Mouse (Mus musculus): ENCODE measurements around the gene Cyp2c66.
"Not testable (repeated sequence)": the region's sequence is repeated elsewhere in the genome, so short reads cannot be mapped to it uniquely, and the experiment has no call there.

Gene Cyp2c66

DNA sequence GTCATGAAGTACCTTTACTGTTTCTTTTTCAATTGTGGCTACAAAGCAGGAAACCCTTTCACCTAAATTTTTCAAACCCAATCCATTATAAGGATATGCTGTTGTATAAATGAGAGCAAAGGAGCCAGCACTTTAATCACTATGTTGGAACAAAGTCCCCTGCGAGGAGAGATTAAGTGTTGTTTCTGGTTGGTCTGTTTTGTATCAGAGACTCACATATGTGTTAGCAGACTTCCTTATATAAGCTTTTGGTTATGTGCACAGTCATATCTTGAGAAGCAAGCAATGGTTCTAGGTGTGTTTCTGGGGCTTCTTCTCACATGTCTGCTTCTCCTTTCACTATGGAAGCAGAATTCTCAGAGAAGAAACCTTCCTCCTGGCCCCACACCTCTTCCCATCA, at the start of gene Cyp2c66:
TSS of gene Cyp2c66 (plus strand) at position 255 of the 400 bp plus-strand sequence.
- no peak for DNase-seq (ENCODE audit: low spot score)

DNA sequence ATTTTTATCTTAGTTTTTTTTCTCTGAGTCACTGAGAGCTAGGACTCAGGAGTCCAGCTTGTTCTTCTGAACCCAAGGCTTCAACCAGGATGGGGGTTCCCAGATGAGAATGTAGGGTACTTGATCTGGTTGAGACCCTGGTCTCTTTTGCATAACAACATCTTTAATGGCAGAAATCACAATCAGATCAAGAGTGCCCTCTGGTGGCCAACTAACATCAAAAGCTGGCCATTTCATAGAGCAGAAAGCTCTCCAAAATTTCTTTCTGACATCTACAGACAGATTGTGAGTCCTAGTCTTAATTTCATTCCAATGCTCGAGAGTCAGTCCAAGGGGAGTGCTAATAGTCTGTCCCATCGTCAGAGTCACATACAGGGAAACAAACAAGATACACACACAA, 14.9 kb upstream of the Cyp2c66 start:
- DNase-seq (ENCODE audit: low spot score): not testable (repeated sequence)

DNA sequence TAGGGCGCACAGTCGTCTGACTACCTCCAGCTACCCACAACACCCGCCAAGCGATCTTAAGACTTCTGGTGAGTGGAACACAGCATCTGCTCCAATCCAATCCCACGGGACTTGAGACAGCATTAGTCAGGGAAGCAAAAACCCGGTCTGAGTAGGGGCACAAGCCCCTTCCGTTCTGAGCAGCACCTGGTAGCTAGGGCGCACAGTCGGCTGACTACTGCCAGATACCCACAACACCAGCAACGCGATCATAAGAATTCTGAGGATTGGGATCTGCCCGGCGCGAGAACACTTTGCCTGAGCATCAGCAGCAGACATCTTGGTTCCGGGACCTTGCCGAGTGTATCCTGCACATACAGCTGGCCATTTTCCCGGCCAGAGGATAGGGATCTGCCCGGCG, 43.1 kb downstream of the Cyp2c66 start:
- not testable (repeated sequence) for DNase-seq (ENCODE audit: low spot score)

Data from yolk sac, embryonic 10.5 days (tissue).